Mouse (Mus musculus): ENCODE data around the gene Golph3l.

DNA sequence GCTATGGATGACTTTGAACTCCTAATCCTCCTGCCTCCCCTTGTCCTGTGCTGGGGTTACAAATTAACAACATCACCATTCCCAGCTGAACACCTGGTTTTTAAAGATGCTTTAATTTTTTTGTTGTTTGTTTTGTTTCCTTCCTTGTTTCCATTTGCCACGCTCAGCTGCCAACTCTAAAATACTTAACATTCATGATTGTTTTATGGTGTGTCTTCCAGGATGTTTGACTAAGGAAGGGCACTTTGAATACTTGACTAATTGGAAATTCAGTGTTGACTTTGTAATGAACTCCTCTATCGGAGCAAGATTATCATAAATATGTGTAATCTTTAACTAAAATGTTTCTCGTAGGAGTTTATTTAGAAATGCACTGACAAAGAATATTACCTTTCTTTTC lies 12.6 kb downstream of the Golph3l start:
- TF ChIP-seq POLR2A (IDR thresholded peaks at IDR 0.05; ENCODE audit: low read depth, low read length) (no peak), CTCF (IDR thresholded peaks at IDR 0.05; ENCODE audit: borderline replicate concordance, insufficient read depth, low read length) (no peak)
